Mouse (Mus musculus): ENCODE measurements around the gene Ctsz.

DNA sequence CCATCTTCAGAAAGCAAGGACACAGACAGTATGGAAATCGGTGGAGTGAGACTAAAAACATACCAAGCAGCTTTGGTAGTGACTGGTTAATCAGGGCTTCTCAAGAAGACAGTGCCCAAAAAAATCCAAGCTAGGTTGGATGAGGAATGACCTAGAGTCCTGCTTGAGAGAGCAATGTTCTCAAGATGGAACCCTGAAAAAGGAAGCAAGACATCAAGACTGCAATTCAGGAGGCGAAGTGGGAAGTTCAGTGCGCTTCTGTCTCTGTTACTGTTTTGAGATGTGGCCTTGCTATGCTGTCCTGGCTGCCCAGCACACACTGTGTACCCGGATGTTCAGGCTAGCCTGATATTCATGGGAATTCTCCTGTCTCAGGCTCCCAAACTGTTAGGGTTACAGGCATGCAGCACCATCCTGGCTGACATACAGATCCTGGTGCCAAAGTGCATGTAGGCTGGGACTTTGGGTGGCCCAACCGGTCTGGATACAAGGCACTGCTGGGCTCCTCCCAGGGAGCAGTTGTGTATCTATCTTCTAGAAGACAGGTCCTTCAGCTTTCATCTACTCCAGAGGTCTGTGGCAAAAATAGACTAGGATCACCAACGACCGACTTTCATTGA, 32.1 kb upstream of the Ctsz start:
- TF ChIP-seq CTCF (IDR thresholded peaks at IDR 0.05; ENCODE audit: control insufficient read depth, insufficient read depth, low read length) (no peak), POLR2A (IDR thresholded peaks at IDR 0.05; ENCODE audit: borderline replicate concordance, control insufficient read depth, low read depth, low read length) (no peak)
